8 mouse cellular contexts compared by ENCODE assay signal in genomic region chr17:24886932-24887271, GRCm38 (mm10). TPM values are rescaled to one million over a fixed set of nuclear protein-coding genes. Genes with fewer than 3 reads are reported as not detected.
A peak's percentile ranks its signal among the peaks of the same experiment; 100 is the strongest.
DNase-seq lines count a peak whose midpoint lies in the region; ATAC-seq and TF ChIP-seq lines count a peak whose summit lies in the region.

No protein-coding gene starts in this region.

- peak overlapping the region; percentile 87 for H3K4me2 ChIP-seq in lung, postnatal 0 days (replicated peaks; ENCODE audit: low read depth, low read length)
- peak overlapping the region; percentile 93 for H3K4me2 ChIP-seq in limb, embryonic 11.5 days (ENCODE audit: low read depth, severe bottlenecking)

- no peak for TF ChIP-seq CTCF in lung, postnatal 0 days (IDR thresholded peaks at IDR 0.05)

- no peak; the same call in 1 of the 2 replicates for ATAC-seq in lung, postnatal 0 days
- ATAC-seq in erythroblast, adult 5-6 weeks (replicated peaks; ENCODE audit: low FRiP score, poor library complexity, severe bottlenecking) = peak; percentile 34
- peak; percentile 1; the same call in 1 of the 2 replicates for ATAC-seq in limb, embryonic 11.5 days (ENCODE audit: insufficient number of reproducible peaks, low FRiP score, low TSS enrichment, low read depth)

- peaks cover 20% of the 10 kb centered on the region for H3K4me1 ChIP-seq in lung, postnatal 0 days (ENCODE audit: insufficient read depth, low read depth, low read length)
- H3K4me1 ChIP-seq in limb, embryonic 11.5 days (ENCODE audit: control insufficient read depth, insufficient read depth, low read length) = peaks cover 15% of the 10 kb centered on the region; the same call in 1 of the 2 replicates

- TF ChIP-seq EP300 in lung, postnatal 0 days (IDR thresholded peaks at IDR 0.05) = no peak

- 2% methylated on average over 18 of the region's 18 CpGs for WGBS in lung, postnatal 0 days
- WGBS in limb, embryonic 11.5 days = 2% methylated on average over 18 of the region's 18 CpGs

- no peak for DNase-seq in lung, postnatal 0 days (ENCODE audit: low spot score)
- no peak for DNase-seq in lung, postnatal 10 days
- no peak for DNase-seq in limb, embryonic 11.5 days (ENCODE audit: low spot score)
- peak; percentile 18 for DNase-seq in splenic B cell, adult 2 months (ENCODE audit: low read depth, low spot score)
- DNase-seq in Muller cell, postnatal 12 days (ENCODE audit: inconsistent ontology term) = no peak
- no peak for DNase-seq in layer of hippocampus, postnatal 10 days (ENCODE audit: low spot score in 2 of 2)
- DNase-seq in B cell, adult 2 months = no peak

- peak overlapping the region; percentile 86 for H3K9ac ChIP-seq in lung, postnatal 0 days (replicated peaks; ENCODE audit: low read depth)
- H3K9ac ChIP-seq in limb, embryonic 11.5 days (ENCODE audit: low read length) = peak overlapping the region; percentile 75

- no peaks in the 10 kb centered on the region for H3K27me3 ChIP-seq in lung, postnatal 0 days (replicated peaks; ENCODE audit: insufficient read depth, low read length)
- H3K27me3 ChIP-seq in limb, embryonic 11.5 days (ENCODE audit: control insufficient read depth, insufficient read depth, low read length) = no peaks in the 10 kb centered on the region
- no peaks in the 10 kb centered on the region for H3K27me3 ChIP-seq in splenic B cell, adult 2 months (ENCODE audit: control insufficient read depth, insufficient read depth, low read length, poor library complexity, severe bottlenecking)

- H3K9me3 ChIP-seq in lung, postnatal 0 days (ENCODE audit: low read length) = no peaks in the 10 kb centered on the region
- no peaks in the 10 kb centered on the region for H3K9me3 ChIP-seq in limb, embryonic 11.5 days (ENCODE audit: control insufficient read depth, low read length)

- peak overlapping the region; percentile 88 for H3K4me3 ChIP-seq in lung, postnatal 0 days (ENCODE audit: low read depth, low read length)
- H3K4me3 ChIP-seq in limb, embryonic 11.5 days (ENCODE audit: low read depth, low read length) = peak overlapping the region; percentile 69

- peaks cover 14% of the 10 kb centered on the region; the same call in 1 of the 2 replicates for H3K36me3 ChIP-seq in lung, postnatal 0 days (ENCODE audit: insufficient read depth, low read length)
- H3K36me3 ChIP-seq in limb, embryonic 11.5 days (ENCODE audit: control insufficient read depth, insufficient read depth, low read length) = peaks cover 18% of the 10 kb centered on the region
- peaks cover 9% of the 10 kb centered on the region for H3K36me3 ChIP-seq in splenic B cell, adult 2 months (ENCODE audit: control insufficient read depth, insufficient read depth, low read length, poor library complexity, severe bottlenecking)

- peak overlapping the region; percentile 82 for H3K27ac ChIP-seq in lung, postnatal 0 days (ENCODE audit: low read length)
- no peak overlapping the region for H3K27ac ChIP-seq in limb, embryonic 11.5 days (replicated peaks; ENCODE audit: low read depth, low read length)

RNA-seq across cellular contexts. Expression of gene Spsb3, which starts 0.5 kb away (rescaled TPM):
- polyA plus RNA-seq in lung, postnatal 0 days (2015; fragmentation: Nextera tagmentation; extraction: Ambion mirVana) = 40.2 and 45.4 TPM in 2 replicates
- 20.4 and 49.3 TPM in 2 replicates for total RNA-seq in erythroblast, adult 5-6 weeks (2015; ENCODE audit: low replicate concordance)
- 28.2 and 35.1 TPM in 2 replicates for total RNA-seq in erythroblast, adult 5-6 weeks (2017; ENCODE audit: low replicate concordance)
- 36.8 and 42.1 TPM in 2 replicates for polyA plus RNA-seq in limb, embryonic 11.5 days (2014; fragmentation: Nextera tagmentation; extraction: Ambion mirVana)
- total RNA-seq in layer of hippocampus, postnatal 10 days (2021) = 10 to 100 TPM; 36.4 to 36.9 TPM

RNA-seq across cellular contexts. Expression of gene Nubp2, which starts 0.8 kb away (rescaled TPM):
- 41.3 and 51.3 TPM in 2 replicates for polyA plus RNA-seq in lung, postnatal 0 days (2015; fragmentation: Nextera tagmentation; extraction: Ambion mirVana)
- 25.4 and 31.6 TPM in 2 replicates for total RNA-seq in erythroblast, adult 5-6 weeks (2015; ENCODE audit: low replicate concordance)
- 10.6 and 11.4 TPM in 2 replicates for total RNA-seq in erythroblast, adult 5-6 weeks (2017; ENCODE audit: low replicate concordance)
- polyA plus RNA-seq in limb, embryonic 11.5 days (2014; fragmentation: Nextera tagmentation; extraction: Ambion mirVana) = 65.1 and 66.0 TPM in 2 replicates
- total RNA-seq in layer of hippocampus, postnatal 10 days (2021) = 10 to 100 TPM; 40.4 to 40.5 TPM

RNA-seq across cellular contexts. Expression of gene Eme2, which starts 8.0 kb away (rescaled TPM):
- 17.3 and 17.5 TPM in 2 replicates for polyA plus RNA-seq in lung, postnatal 0 days (2015; fragmentation: Nextera tagmentation; extraction: Ambion mirVana)
- 7.1 and 8.6 TPM in 2 replicates for total RNA-seq in erythroblast, adult 5-6 weeks (2015; ENCODE audit: low replicate concordance)
- total RNA-seq in erythroblast, adult 5-6 weeks (2017; ENCODE audit: low replicate concordance) = 10.9 and 12.4 TPM in 2 replicates
- 20.5 and 20.8 TPM in 2 replicates for polyA plus RNA-seq in limb, embryonic 11.5 days (2014; fragmentation: Nextera tagmentation; extraction: Ambion mirVana)
- total RNA-seq in layer of hippocampus, postnatal 10 days (2021) = 10 to 100 TPM; 61.6 to 62.1 TPM

RNA-seq across cellular contexts. Expression of gene Mrps34, which starts 8.0 kb away (rescaled TPM):
- 81.6 and 90.7 TPM in 2 replicates for polyA plus RNA-seq in lung, postnatal 0 days (2015; fragmentation: Nextera tagmentation; extraction: Ambion mirVana)
- total RNA-seq in erythroblast, adult 5-6 weeks (2015; ENCODE audit: low replicate concordance) = 4.8 and 7.1 TPM in 2 replicates
- total RNA-seq in erythroblast, adult 5-6 weeks (2017; ENCODE audit: low replicate concordance) = 2.0 and 5.0 TPM in 2 replicates
- polyA plus RNA-seq in limb, embryonic 11.5 days (2014; fragmentation: Nextera tagmentation; extraction: Ambion mirVana) = 82.3 and 84.8 TPM in 2 replicates
- total RNA-seq in layer of hippocampus, postnatal 10 days (2021) = 10 to 100 TPM; 74.1 to 77.8 TPM

RNA-seq across cellular contexts. Expression of gene Nme3, which starts 9.4 kb away (rescaled TPM):
- polyA plus RNA-seq in lung, postnatal 0 days (2015; fragmentation: Nextera tagmentation; extraction: Ambion mirVana) = 44.3 and 44.7 TPM in 2 replicates
- total RNA-seq in erythroblast, adult 5-6 weeks (2015; ENCODE audit: low replicate concordance) = 15.0 and 18.3 TPM in 2 replicates
- 29.1 and 32.2 TPM in 2 replicates for total RNA-seq in erythroblast, adult 5-6 weeks (2017; ENCODE audit: low replicate concordance)
- polyA plus RNA-seq in limb, embryonic 11.5 days (2014; fragmentation: Nextera tagmentation; extraction: Ambion mirVana) = 51.5 and 53.0 TPM in 2 replicates
- 10 to 100 TPM; 40.8 to 44.2 TPM for total RNA-seq in layer of hippocampus, postnatal 10 days (2021)

Comparison
In these comparisons a context has a peak if more than half of its experiments do, and no peak if none do; other contexts are left out.
1. RNA of gene Eme2, which starts 8.0 kb away (total RNA-seq): 61.6 to 62.1 TPM in layer of hippocampus, postnatal 10 days; 7.1 to 12.4 TPM in erythroblast, adult 5-6 weeks; every median in the first group is over 4 times any median in the second.